Mouse (Mus musculus): Measurements from ENCODE around the gene Cpeb1. TPM values are rescaled to one million over a fixed set of nuclear protein-coding genes. Genes with fewer than 3 reads are reported as not detected.

The Cpeb1 gene
- polyA plus RNA-seq, 1 experiment from 2014 or later: 0.07 TPM

DNA sequence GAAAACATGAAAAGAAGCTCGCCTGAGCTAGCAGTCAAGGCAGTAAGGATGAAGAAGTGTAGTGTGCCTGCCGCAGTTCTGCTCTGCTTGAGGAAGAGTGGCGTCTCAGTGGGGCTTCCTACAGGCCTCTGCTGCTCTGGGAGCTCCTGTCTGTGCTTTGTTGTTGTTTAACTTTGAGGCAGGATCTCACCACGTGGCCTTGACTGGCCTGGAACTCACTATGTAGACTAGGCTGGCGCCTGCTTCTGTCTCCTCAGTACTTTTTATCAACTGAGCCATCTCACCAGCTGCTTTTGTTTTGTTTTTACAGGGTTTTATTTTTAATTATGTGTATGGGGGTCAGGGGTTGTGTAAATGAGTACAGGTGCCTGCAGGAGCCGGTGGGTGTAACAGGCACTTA lies 157.1 kb downstream of the Cpeb1 start:
- 40% methylated on average over 6 of the region's 6 CpGs for WGBS (ENCODE audit: insufficient replicate concordance)
- H3K9ac ChIP-seq: no peak overlapping the region
- H3K4me2 ChIP-seq: no peak overlapping the region
- H3K27ac ChIP-seq (replicated peaks): no peak overlapping the region
- H3K36me3 ChIP-seq (replicated peaks): no peaks in the 10 kb centered on the region
- no peaks in the 10 kb centered on the region for H3K9me3 ChIP-seq (replicated peaks)
- H3K4me3 ChIP-seq (replicated peaks): no peak overlapping the region
- ATAC-seq (ENCODE audit: insufficient read depth): no peak
- no peaks in the 10 kb centered on the region for H3K27me3 ChIP-seq
- no peaks in the 10 kb centered on the region for H3K4me1 ChIP-seq (replicated peaks)

Other genes starting within 250 kb of the Cpeb1 start
- 1.8 and 2.2 TPM in 2 replicates for gene Pde8a, start 241.9 kb downstream of the Cpeb1 start, polyA plus RNA-seq (2015; fragmentation: Nextera tagmentation; extraction: Ambion mirVana)
- 552 and 627 TPM in 2 replicates for gene Rps17, start 110.2 kb downstream of the Cpeb1 start, polyA plus RNA-seq (2015; fragmentation: Nextera tagmentation; extraction: Ambion mirVana)
- 0.08 and 0.09 TPM in 2 replicates for gene Ap3b2, start 38.5 kb upstream of the Cpeb1 start, polyA plus RNA-seq (2015; fragmentation: Nextera tagmentation; extraction: Ambion mirVana)
- not detected in 2 replicates for gene BC048679, start 42.8 kb upstream of the Cpeb1 start, polyA plus RNA-seq (2015; fragmentation: Nextera tagmentation; extraction: Ambion mirVana)
- 0.31 and 0.47 TPM in 2 replicates for gene Fsd2, start 111.5 kb upstream of the Cpeb1 start, polyA plus RNA-seq (2015; fragmentation: Nextera tagmentation; extraction: Ambion mirVana)
- 4.9 and 5.2 TPM in 2 replicates for gene Whamm, start 115.8 kb upstream of the Cpeb1 start, polyA plus RNA-seq (2015; fragmentation: Nextera tagmentation; extraction: Ambion mirVana)